Mouse (Mus musculus): Measurements from ENCODE around the gene Scaf1. TPM values are rescaled to one million over a fixed set of nuclear protein-coding genes. Genes with fewer than 3 reads are reported as not detected.

Gene Scaf1
- polyA plus RNA-seq, 2 experiments, result 11.0 to 16.9 TPM

DNA sequence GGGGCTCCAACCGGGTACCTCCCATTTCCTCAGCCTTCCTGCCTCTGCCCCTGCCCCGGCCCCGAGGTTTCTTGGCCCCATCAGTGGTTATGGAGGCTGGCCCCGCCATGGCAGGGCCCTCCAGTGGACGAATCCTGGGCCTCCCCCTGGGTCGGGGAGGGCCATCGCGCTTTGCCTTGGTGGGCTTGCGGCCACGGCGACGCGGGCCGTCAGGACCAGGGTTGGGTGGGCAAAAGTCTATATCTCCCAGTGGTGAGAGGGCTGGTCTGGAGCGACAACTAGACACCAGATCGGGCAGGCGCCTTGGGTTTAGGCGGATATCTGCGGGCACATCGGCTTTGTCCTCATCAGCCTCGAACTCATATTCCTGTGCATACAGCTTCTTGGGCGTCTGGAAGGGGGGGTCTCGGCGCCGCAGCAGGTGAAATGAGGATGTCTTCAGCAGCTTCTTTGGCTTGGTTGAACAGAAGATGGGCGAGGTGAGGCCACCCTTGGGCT, 30.7 kb upstream of the Scaf1 start:
- ATAC-seq (ENCODE audit: insufficient read depth), result no peak
- H3K4me3 ChIP-seq (ENCODE audit: insufficient read depth in 1 of 2, low read depth in 2 of 2, low read length in 2 of 2), result no peak overlapping the region
- no peak for TF ChIP-seq CTCF (IDR thresholded peaks at IDR 0.05; ENCODE audit: low read depth)
- no peak for TF ChIP-seq EP300 (IDR thresholded peaks at IDR 0.05; ENCODE audit: low read depth)
- peaks cover 25% of the 10 kb centered on the region for H3K36me3 ChIP-seq (replicated peaks; ENCODE audit: control insufficient read depth, insufficient read depth, low read depth)
- WGBS (ENCODE audit: insufficient replicate concordance), result 88% methylated on average over 26 of the region's 26 CpGs
- no peak overlapping the region for H3K27ac ChIP-seq
- H3K27me3 ChIP-seq (ENCODE audit: control insufficient read depth, insufficient read depth, low read length), result no peaks in the 10 kb centered on the region
- H3K9me3 ChIP-seq (ENCODE audit: control insufficient read depth, low read length), result no peaks in the 10 kb centered on the region
- peaks cover 8 to 11% of the 10 kb centered on the region in 2 experiments for H3K4me1 ChIP-seq (replicated peaks; ENCODE audit: control insufficient read depth in 2 of 2, insufficient read depth in 2 of 2, low read length in 1 of 2)
- H3K4me2 ChIP-seq (ENCODE audit: low read depth), result no peak overlapping the region
- no peak for DNase-seq (ENCODE audit: low read depth in 3 of 3, low spot score in 3 of 3)
- no peak overlapping the region for H3K9ac ChIP-seq (replicated peaks)

DNA sequence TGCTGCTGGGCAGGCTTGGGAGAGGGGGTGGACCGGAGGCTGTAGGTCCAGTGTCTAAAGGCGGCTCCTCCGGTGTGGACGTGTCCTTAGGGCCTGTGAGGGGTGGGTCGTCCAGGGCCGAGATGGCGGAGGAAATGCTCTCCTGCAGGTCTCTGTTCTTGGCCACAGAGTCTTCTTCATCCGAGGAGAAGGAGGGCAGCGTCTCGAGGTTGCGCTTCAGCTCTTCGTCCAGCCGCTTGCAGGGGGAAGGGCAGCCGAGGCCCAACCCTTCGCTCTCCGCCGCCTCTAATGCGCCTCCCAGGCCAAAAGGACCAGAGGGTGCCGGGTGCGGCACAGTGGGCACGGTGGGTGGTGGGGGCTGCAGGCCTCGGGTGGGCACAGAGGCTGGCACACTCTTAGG, 29.6 kb upstream of the Scaf1 start:
- WGBS (ENCODE audit: insufficient replicate concordance), result 86% methylated on average over 22 of the region's 22 CpGs
- H3K4me2 ChIP-seq (ENCODE audit: low read depth), result no peak overlapping the region
- peaks cover 29% of the 10 kb centered on the region for H3K36me3 ChIP-seq (replicated peaks; ENCODE audit: control insufficient read depth, insufficient read depth, low read depth)
- H3K4me1 ChIP-seq (replicated peaks; ENCODE audit: control insufficient read depth in 2 of 2, insufficient read depth in 2 of 2, low read length in 1 of 2), result peaks cover 0 to under 1% of the 10 kb centered on the region in 2 experiments; a peak in 1 of 4 replicates
- no peak overlapping the region for H3K9ac ChIP-seq (replicated peaks)
- H3K9me3 ChIP-seq (ENCODE audit: control insufficient read depth, low read length), result no peaks in the 10 kb centered on the region
- no peaks in the 10 kb centered on the region for H3K27me3 ChIP-seq (ENCODE audit: control insufficient read depth, insufficient read depth, low read length)
- H3K27ac ChIP-seq, result no peak overlapping the region
- TF ChIP-seq CTCF (IDR thresholded peaks at IDR 0.05; ENCODE audit: low read depth) (no peak), EP300 (IDR thresholded peaks at IDR 0.05; ENCODE audit: low read depth) (no peak)
- DNase-seq (ENCODE audit: low read depth in 3 of 3, low spot score in 3 of 3), result no peak
- no peak overlapping the region for H3K4me3 ChIP-seq (ENCODE audit: insufficient read depth in 1 of 2, low read depth in 2 of 2, low read length in 2 of 2)
- ATAC-seq (ENCODE audit: insufficient read depth), result no peak

DNA sequence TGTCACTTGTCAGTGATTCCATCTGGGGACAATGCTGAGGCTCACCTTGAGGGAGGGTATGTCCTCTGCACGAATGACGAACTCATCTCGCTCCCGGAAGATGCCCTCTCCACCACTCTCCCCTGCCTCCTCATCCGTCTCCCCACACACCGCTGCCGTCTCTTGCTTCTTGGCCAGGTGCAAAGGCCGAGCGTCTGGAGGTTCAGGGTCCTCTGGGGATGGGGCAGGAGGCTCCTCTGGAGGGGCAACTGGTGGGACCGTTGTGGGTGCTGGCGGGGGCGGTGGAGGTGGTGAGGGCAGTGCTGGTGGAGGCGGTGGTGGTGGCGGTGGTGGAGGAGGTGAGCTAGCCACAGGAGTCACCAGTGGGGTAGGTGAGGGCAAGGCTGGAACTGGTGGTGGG, 27.1 kb upstream of the Scaf1 start:
- WGBS (ENCODE audit: insufficient replicate concordance), result 90% methylated on average over 14 of the region's 14 CpGs
- Histone ChIP-seq H3K9ac (replicated peaks) (no peak overlapping the region), H3K4me3 (ENCODE audit: insufficient read depth in 1 of 2, low read depth in 2 of 2, low read length in 2 of 2) (no peak overlapping the region), H3K36me3 (replicated peaks; ENCODE audit: control insufficient read depth, insufficient read depth, low read depth) (peaks cover 26% of the 10 kb centered on the region), H3K4me2 (ENCODE audit: low read depth) (no peak overlapping the region), H3K27ac (no peak overlapping the region), H3K4me1 (replicated peaks; ENCODE audit: control insufficient read depth in 2 of 2, insufficient read depth in 2 of 2, low read length in 1 of 2) (no peaks in the 10 kb centered on the region), H3K9me3 (ENCODE audit: control insufficient read depth, low read length) (no peaks in the 10 kb centered on the region), H3K27me3 (ENCODE audit: control insufficient read depth, insufficient read depth, low read length) (no peaks in the 10 kb centered on the region)
- ATAC-seq (ENCODE audit: insufficient read depth) (no peak), DNase-seq (ENCODE audit: low read depth in 3 of 3, low spot score in 3 of 3) (no peak)
- TF ChIP-seq EP300 (IDR thresholded peaks at IDR 0.05; ENCODE audit: low read depth), result no peak
- no peak for TF ChIP-seq CTCF (IDR thresholded peaks at IDR 0.05; ENCODE audit: low read depth)

DNA sequence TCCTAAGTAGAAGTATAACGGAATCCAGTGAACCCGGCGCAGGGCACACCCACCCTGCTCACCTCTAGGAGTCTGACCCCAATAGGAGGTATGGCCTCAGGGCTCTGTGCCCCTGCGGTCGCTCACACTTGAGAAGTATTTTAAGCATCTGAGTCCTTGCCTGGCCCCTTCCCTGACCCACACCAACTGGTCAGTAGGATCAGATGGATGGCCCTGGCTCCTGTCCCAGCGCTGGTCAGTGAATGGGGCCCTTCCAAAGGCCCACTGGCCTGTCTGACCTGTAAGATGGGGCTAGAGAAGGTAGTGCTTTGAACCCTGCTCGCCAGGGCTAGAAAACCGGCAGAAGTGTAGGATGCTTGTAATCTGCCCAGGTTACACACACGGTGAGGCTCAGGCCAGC, 24.7 kb upstream of the Scaf1 start:
- Histone ChIP-seq H3K4me3 (ENCODE audit: insufficient read depth in 1 of 2, low read depth in 2 of 2, low read length in 2 of 2) (no peak overlapping the region), H3K9me3 (ENCODE audit: control insufficient read depth, low read length) (no peaks in the 10 kb centered on the region), H3K36me3 (replicated peaks; ENCODE audit: control insufficient read depth, insufficient read depth, low read depth) (peaks cover 19% of the 10 kb centered on the region), H3K27me3 (ENCODE audit: control insufficient read depth, insufficient read depth, low read length) (no peaks in the 10 kb centered on the region), H3K4me2 (ENCODE audit: low read depth) (no peak overlapping the region), H3K9ac (replicated peaks) (no peak overlapping the region), H3K4me1 (replicated peaks; ENCODE audit: control insufficient read depth in 2 of 2, insufficient read depth in 2 of 2, low read length in 1 of 2) (no peaks in the 10 kb centered on the region), H3K27ac (no peak overlapping the region)
- 84% methylated on average over 9 of the region's 9 CpGs for WGBS (ENCODE audit: insufficient replicate concordance)
- no peak for ATAC-seq (ENCODE audit: insufficient read depth)
- DNase-seq (ENCODE audit: low read depth in 3 of 3, low spot score in 3 of 3), result no peak
- TF ChIP-seq EP300 (IDR thresholded peaks at IDR 0.05; ENCODE audit: low read depth) (no peak), CTCF (IDR thresholded peaks at IDR 0.05; ENCODE audit: low read depth) (no peak)

DNA sequence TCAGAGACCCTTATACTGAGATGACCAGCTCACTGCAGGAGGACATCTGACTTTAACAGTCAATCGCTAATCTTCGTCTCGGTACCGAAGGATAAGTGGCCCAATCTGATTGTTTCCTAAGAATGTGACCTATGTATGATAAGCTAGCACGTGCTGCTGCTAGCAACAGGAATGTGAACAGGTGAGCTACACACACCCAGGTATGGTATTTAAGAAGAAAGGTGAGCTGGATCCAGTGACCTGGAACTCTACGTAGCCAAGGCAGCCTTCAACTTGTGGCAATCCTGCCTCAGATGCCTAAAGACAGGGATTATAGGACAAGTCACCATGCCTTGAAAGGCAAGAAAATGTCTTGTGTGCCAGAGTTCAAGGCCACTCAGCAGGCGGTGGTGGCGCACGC, 22.2 kb upstream of the Scaf1 start:
- 76% methylated on average over 9 of the region's 9 CpGs for WGBS (ENCODE audit: insufficient replicate concordance)
- H3K4me3 ChIP-seq (ENCODE audit: insufficient read depth in 1 of 2, low read depth in 2 of 2, low read length in 2 of 2), result no peak overlapping the region
- H3K9ac ChIP-seq (replicated peaks), result no peak overlapping the region
- TF ChIP-seq CTCF (IDR thresholded peaks at IDR 0.05; ENCODE audit: low read depth) (no peak), EP300 (IDR thresholded peaks at IDR 0.05; ENCODE audit: low read depth) (no peak)
- H3K27me3 ChIP-seq (ENCODE audit: control insufficient read depth, insufficient read depth, low read length), result no peaks in the 10 kb centered on the region
- no peaks in the 10 kb centered on the region for H3K9me3 ChIP-seq (ENCODE audit: control insufficient read depth, low read length)
- no peak overlapping the region for H3K27ac ChIP-seq
- ATAC-seq (ENCODE audit: insufficient read depth) (no peak), DNase-seq (ENCODE audit: low read depth in 3 of 3, low spot score in 3 of 3) (no peak)
- H3K36me3 ChIP-seq (replicated peaks; ENCODE audit: control insufficient read depth, insufficient read depth, low read depth), result peaks cover 28% of the 10 kb centered on the region
- no peaks in the 10 kb centered on the region for H3K4me1 ChIP-seq (replicated peaks; ENCODE audit: control insufficient read depth in 2 of 2, insufficient read depth in 2 of 2, low read length in 1 of 2)
- no peak overlapping the region for H3K4me2 ChIP-seq (ENCODE audit: low read depth)

Data from liver, embryonic 14.5 days (tissue).